Mouse (Mus musculus): ENCODE measurements around the gene Fam207a. TPM values are rescaled to one million over a fixed set of nuclear protein-coding genes. Genes with fewer than 3 reads are reported as not detected.

The Fam207a gene
- polyA plus RNA-seq, 1 experiment from 2014 or later, result 24.5 TPM

DNA sequence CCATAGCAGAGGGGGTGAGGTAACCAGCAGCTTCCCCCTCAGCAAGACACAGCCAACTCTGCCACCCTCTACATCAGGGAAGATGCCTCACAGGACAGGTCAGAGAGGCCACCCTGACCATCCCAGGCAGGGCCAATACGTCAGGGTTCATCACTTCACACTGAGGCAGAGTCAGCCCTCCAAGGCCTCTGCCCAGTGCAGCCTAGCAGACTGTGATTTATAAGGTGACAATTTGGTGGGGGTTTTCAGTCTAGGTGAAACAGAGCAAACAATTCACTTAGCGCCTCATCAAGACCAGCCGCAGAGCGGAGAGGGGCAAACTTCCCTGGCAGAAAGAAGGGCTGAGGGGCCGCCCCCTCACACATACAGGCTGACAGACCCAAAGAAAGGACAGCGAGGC is 17.3 kb downstream of the Fam207a start:
- no peak for ATAC-seq (replicated peaks; ENCODE audit: extremely low read depth, insufficient read depth, low FRiP score)
- H3K27ac ChIP-seq (ENCODE audit: low read length), result no peak overlapping the region
- no peak overlapping the region for H3K9ac ChIP-seq (ENCODE audit: low read length)
- no peaks in the 10 kb centered on the region for H3K27me3 ChIP-seq (ENCODE audit: control insufficient read depth, insufficient read depth, low read length)
- 79% methylated on average over 6 of the region's 6 CpGs for WGBS
- H3K4me1 ChIP-seq (ENCODE audit: control insufficient read depth, insufficient read depth, low read length), result 0 out of 2 replicates have a peak, but pooled peaks cover 2% of the 10 kb centered on the region
- no peak overlapping the region for H3K4me3 ChIP-seq (ENCODE audit: low read length)
- H3K36me3 ChIP-seq (ENCODE audit: control insufficient read depth, insufficient read depth), result peaks cover 11% of the 10 kb centered on the region; the same call in 1 of the 2 replicates
- no peaks in the 10 kb centered on the region for H3K9me3 ChIP-seq (replicated peaks; ENCODE audit: control insufficient read depth, low read length)
- H3K4me2 ChIP-seq (ENCODE audit: low read depth, low read length), result no peak overlapping the region

DNA sequence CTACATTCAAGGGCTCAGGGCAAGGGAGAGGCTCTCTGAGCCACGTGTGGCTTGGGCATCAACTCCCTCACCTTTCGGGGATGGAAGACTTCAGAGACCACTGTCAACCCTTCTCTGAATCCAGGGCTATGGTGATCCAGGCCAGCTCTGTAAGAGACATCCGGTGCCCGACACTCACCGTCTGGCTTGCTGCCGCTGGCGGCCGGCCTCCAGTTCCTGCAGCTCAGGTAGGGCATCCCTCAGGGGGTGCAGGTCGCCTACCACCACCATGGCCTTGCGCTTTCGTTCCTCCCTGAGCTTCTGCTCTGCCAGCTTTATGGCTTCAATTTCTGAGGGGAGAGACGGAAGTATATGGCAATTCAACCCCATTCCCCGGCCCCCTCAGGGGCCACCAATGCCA is 18.4 kb downstream of the Fam207a start:
- H3K4me2 ChIP-seq (ENCODE audit: low read depth, low read length), result no peak overlapping the region
- WGBS, result 95% methylated on average over 13 of the region's 13 CpGs
- H3K9me3 ChIP-seq (replicated peaks; ENCODE audit: control insufficient read depth, low read length), result no peaks in the 10 kb centered on the region
- no peak for ATAC-seq (replicated peaks; ENCODE audit: extremely low read depth, insufficient read depth, low FRiP score)
- H3K27ac ChIP-seq (ENCODE audit: low read length), result no peak overlapping the region
- H3K9ac ChIP-seq (ENCODE audit: low read length), result no peak overlapping the region
- H3K4me3 ChIP-seq (ENCODE audit: low read length), result no peak overlapping the region
- H3K36me3 ChIP-seq (ENCODE audit: control insufficient read depth, insufficient read depth), result peaks cover 18% of the 10 kb centered on the region; the same call in 1 of the 2 replicates
- no peaks in the 10 kb centered on the region for H3K27me3 ChIP-seq (ENCODE audit: control insufficient read depth, insufficient read depth, low read length)
- H3K4me1 ChIP-seq (ENCODE audit: control insufficient read depth, insufficient read depth, low read length), result 0 out of 2 replicates have a peak, but pooled peaks cover 2% of the 10 kb centered on the region

DNA sequence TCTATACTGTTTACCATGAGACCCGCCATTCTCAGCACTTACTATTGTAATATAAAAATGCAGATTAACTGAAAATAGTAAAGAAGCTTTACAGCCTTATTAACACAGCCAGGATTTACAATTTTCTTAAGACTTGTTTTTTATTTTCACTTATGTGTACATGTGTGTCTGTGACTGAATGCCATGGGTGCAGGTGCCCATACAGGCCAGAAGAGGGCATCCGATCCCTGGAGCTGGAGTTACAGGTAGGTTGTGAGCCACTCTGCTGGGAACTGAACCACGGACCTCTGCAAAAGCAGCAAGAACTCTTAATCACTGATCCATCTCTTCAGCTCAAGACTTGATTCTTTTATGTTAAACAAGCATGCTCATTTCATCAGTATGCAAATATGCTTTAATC is 22.7 kb downstream of the Fam207a start:
- Histone ChIP-seq H3K9me3 (replicated peaks; ENCODE audit: control insufficient read depth, low read length) (no peaks in the 10 kb centered on the region), H3K36me3 (ENCODE audit: control insufficient read depth, insufficient read depth) (peaks cover 42% of the 10 kb centered on the region), H3K4me3 (ENCODE audit: low read length) (no peak overlapping the region), H3K9ac (ENCODE audit: low read length) (no peak overlapping the region), H3K4me1 (ENCODE audit: control insufficient read depth, insufficient read depth, low read length) (no peaks in the 10 kb centered on the region), H3K27ac (ENCODE audit: low read length) (no peak overlapping the region), H3K4me2 (ENCODE audit: low read depth, low read length) (no peak overlapping the region), H3K27me3 (ENCODE audit: control insufficient read depth, insufficient read depth, low read length) (no peaks in the 10 kb centered on the region)
- no peak for ATAC-seq (replicated peaks; ENCODE audit: extremely low read depth, insufficient read depth, low FRiP score)
- WGBS, result 96% methylated on average over 3 of the region's 3 CpGs

DNA sequence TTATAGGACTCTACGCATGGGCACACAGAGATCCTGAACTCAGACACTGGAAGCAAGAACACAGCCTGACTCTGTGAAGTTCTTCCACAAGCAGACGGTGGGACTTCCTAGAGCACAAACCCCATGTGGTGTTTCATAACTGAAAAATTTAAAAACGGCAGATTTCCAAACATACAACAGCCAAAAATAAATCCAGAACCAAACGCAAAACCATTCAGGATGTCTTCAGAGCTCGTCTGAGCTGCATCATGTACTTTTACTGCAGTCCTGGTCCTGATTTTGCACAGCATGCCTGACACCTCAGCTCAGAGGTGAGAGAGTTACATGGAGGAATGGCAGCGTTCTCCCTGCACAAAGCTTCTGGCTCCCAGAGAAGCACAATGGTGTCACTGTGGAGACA is 24.0 kb downstream of the Fam207a start:
- H3K9ac ChIP-seq (ENCODE audit: low read length), result no peak overlapping the region
- no peaks in the 10 kb centered on the region for H3K9me3 ChIP-seq (replicated peaks; ENCODE audit: control insufficient read depth, low read length)
- no peak overlapping the region for H3K4me3 ChIP-seq (ENCODE audit: low read length)
- no peak for ATAC-seq (replicated peaks; ENCODE audit: extremely low read depth, insufficient read depth, low FRiP score)
- H3K27me3 ChIP-seq (ENCODE audit: control insufficient read depth, insufficient read depth, low read length), result no peaks in the 10 kb centered on the region
- no peak overlapping the region for H3K4me2 ChIP-seq (ENCODE audit: low read depth, low read length)
- no peaks in the 10 kb centered on the region for H3K4me1 ChIP-seq (ENCODE audit: control insufficient read depth, insufficient read depth, low read length)
- H3K36me3 ChIP-seq (ENCODE audit: control insufficient read depth, insufficient read depth), result peaks cover 49% of the 10 kb centered on the region
- WGBS, result 88% methylated on average over 6 of the region's 6 CpGs
- no peak overlapping the region for H3K27ac ChIP-seq (ENCODE audit: low read length)

DNA sequence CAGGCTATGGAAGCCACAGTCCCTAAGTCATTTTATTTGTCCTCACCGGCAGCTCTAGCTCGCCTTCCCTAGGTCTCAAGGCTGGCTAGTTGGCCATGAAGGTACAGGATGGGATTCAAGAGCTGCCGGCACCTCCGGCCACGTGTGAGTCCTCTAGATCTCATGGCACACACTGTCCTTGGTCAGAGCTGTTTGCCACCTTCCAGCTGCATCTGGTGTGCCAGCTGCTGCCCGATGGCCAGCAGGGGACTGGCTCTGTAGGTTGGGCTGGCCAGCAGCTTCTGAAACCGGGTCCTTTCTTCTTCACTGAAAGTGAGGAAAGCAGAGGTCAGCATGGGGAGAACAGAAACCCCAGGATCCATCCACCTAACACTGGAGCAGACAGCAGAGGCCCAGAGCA is 27.4 kb downstream of the Fam207a start:
- 94% methylated on average over 7 of the region's 7 CpGs for WGBS
- no peak overlapping the region for H3K4me3 ChIP-seq (ENCODE audit: low read length)
- H3K36me3 ChIP-seq (ENCODE audit: control insufficient read depth, insufficient read depth), result peaks cover 43% of the 10 kb centered on the region
- peaks cover 17% of the 10 kb centered on the region for H3K4me1 ChIP-seq (ENCODE audit: control insufficient read depth, insufficient read depth, low read length)
- ATAC-seq (replicated peaks; ENCODE audit: extremely low read depth, insufficient read depth, low FRiP score), result no peak
- no peaks in the 10 kb centered on the region for H3K27me3 ChIP-seq (ENCODE audit: control insufficient read depth, insufficient read depth, low read length)
- no peak overlapping the region for H3K4me2 ChIP-seq (ENCODE audit: low read depth, low read length)
- H3K9me3 ChIP-seq (replicated peaks; ENCODE audit: control insufficient read depth, low read length), result no peaks in the 10 kb centered on the region
- no peak overlapping the region for H3K27ac ChIP-seq (ENCODE audit: low read length)
- H3K9ac ChIP-seq (ENCODE audit: low read length), result no peak overlapping the region

DNA sequence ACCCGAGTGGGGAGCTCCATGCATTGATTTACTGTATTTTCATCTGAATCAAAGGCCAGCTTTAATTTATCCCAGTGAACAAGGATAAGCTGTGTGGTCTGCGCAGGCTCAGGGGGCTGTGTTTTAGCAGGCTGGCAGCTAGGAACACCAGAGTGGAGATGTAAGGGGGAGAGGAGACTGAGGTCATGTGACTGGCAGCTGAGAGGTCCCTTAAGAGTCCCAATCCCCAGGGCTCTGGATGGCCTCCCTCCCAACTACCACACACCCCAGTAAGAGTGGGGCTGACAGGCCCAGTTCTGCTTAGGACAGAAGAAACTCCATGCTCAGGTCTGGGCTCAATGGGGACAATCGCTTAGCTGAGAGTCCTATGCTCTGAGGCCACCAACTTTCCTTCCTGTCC is 29.8 kb downstream of the Fam207a start:
- Histone ChIP-seq H3K4me1 (ENCODE audit: control insufficient read depth, insufficient read depth, low read length) (peaks cover 24% of the 10 kb centered on the region), H3K4me2 (ENCODE audit: low read depth, low read length) (no peak overlapping the region), H3K36me3 (ENCODE audit: control insufficient read depth, insufficient read depth) (peaks cover 36% of the 10 kb centered on the region), H3K27me3 (ENCODE audit: control insufficient read depth, insufficient read depth, low read length) (no peaks in the 10 kb centered on the region), H3K27ac (ENCODE audit: low read length) (no peak overlapping the region), H3K9me3 (replicated peaks; ENCODE audit: control insufficient read depth, low read length) (no peaks in the 10 kb centered on the region), H3K4me3 (ENCODE audit: low read length) (no peak overlapping the region), H3K9ac (ENCODE audit: low read length) (no peak overlapping the region)
- no peak for ATAC-seq (replicated peaks; ENCODE audit: extremely low read depth, insufficient read depth, low FRiP score)
- 85% methylated on average over 3 of the region's 3 CpGs for WGBS

DNA sequence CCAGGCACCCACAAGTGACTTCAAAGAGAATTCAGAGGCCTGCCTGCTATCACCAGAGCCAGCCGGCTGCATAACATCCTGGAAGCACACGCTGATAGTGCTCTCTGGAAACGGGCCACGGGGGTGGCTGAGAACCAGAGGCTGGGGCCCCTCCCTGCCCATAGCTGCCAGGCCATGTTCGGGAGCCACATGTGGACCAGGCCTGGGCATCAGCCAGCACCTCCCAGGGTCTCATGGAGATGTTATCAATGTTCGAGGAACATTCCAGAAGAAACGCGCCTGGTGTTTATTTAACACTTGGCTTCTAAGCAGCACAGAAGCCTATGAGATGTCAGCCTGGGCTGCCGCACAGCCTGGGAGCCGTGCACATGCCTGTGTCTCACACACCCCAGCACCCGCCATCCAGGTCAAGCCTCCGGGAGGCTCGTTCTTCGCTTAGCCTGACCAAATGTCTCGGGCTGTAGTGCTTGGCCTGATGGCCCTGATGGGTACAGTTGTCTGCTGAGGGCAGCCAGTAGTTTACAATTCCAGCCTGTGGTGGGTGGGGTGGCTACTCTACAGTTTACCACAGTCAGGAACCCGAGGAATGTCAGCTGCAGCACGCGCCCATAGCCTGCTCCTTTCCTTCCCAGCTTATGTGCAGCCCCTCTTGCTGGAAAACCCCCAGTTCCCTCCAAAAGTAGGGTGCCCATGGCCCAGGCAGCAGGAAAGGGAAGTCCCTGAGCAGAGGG is 31.2 kb downstream of the Fam207a start:
- Histone ChIP-seq H3K4me2 (ENCODE audit: low read depth, low read length) (peak overlapping the region; percentile 36), H3K4me3 (ENCODE audit: low read length) (no peak overlapping the region), H3K27me3 (ENCODE audit: control insufficient read depth, insufficient read depth, low read length) (no peaks in the 10 kb centered on the region), H3K9ac (ENCODE audit: low read length) (peak overlapping the region; percentile 51), H3K9me3 (replicated peaks; ENCODE audit: control insufficient read depth, low read length) (no peaks in the 10 kb centered on the region), H3K27ac (ENCODE audit: low read length) (peak overlapping the region; percentile 89), H3K4me1 (ENCODE audit: control insufficient read depth, insufficient read depth, low read length) (peaks cover 24% of the 10 kb centered on the region), H3K36me3 (ENCODE audit: control insufficient read depth, insufficient read depth) (peaks cover 26% of the 10 kb centered on the region)
- WGBS, result 7% methylated on average over 18 of the region's 18 CpGs
- peak; percentile 85 for ATAC-seq (replicated peaks; ENCODE audit: extremely low read depth, insufficient read depth, low FRiP score)

DNA sequence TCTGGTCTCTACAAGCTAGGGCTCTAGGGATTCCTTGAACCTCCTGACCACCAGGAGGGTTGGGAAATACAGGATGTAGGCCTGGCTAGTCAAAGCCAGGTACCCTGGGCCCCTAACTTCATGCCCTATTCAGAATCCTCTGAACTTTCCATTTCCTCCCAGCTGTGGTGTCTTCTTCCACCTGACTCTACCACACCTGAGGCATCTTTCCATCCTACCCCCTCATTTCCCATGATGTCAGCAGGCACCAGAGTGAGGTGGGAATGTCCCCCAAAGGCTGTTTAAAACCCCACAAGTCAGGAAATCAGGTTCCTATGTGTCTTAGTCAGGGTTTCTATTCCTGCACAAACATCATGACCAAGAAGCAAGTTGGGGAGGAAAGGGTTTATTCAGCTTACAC is 33.8 kb downstream of the Fam207a start:
- H3K4me2 ChIP-seq (ENCODE audit: low read depth, low read length), result no peak overlapping the region
- H3K36me3 ChIP-seq (ENCODE audit: control insufficient read depth, insufficient read depth), result peaks cover 4% of the 10 kb centered on the region; the same call in 1 of the 2 replicates
- ATAC-seq (replicated peaks; ENCODE audit: extremely low read depth, insufficient read depth, low FRiP score), result no peak
- H3K4me3 ChIP-seq (ENCODE audit: low read length), result no peak overlapping the region
- H3K4me1 ChIP-seq (ENCODE audit: control insufficient read depth, insufficient read depth, low read length), result peaks cover 24% of the 10 kb centered on the region
- H3K27ac ChIP-seq (ENCODE audit: low read length), result no peak overlapping the region
- H3K9ac ChIP-seq (ENCODE audit: low read length), result no peak overlapping the region
- no peaks in the 10 kb centered on the region for H3K9me3 ChIP-seq (replicated peaks; ENCODE audit: control insufficient read depth, low read length)
- no peaks in the 10 kb centered on the region for H3K27me3 ChIP-seq (ENCODE audit: control insufficient read depth, insufficient read depth, low read length)

DNA sequence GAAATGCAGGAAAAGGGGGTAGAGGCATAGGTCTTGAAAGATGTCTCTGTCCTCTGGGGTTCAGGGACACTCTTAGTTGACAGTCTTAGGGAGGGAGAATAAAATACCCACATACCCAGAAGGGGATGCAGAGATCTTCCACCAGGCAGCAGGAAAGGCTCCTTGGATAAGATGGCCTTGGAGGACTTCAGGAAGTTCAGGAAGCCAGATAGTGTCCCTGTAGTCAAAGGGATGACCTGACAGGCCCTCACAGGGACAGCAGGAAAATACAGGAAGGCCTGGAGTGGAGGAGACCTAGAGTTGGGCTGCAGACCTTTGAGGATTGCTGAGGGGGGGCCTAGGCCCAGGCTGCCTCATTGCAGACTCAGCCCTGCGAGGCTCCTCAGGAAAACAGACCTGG is 35.6 kb downstream of the Fam207a start:
- no peak for ATAC-seq (replicated peaks; ENCODE audit: extremely low read depth, insufficient read depth, low FRiP score)
- no peaks in the 10 kb centered on the region for H3K27me3 ChIP-seq (ENCODE audit: control insufficient read depth, insufficient read depth, low read length)
- no peak overlapping the region for H3K4me3 ChIP-seq (ENCODE audit: low read length)
- H3K36me3 ChIP-seq (ENCODE audit: control insufficient read depth, insufficient read depth), result no peaks in the 10 kb centered on the region
- no peak overlapping the region for H3K27ac ChIP-seq (ENCODE audit: low read length)
- no peak overlapping the region for H3K4me2 ChIP-seq (ENCODE audit: low read depth, low read length)
- H3K4me1 ChIP-seq (ENCODE audit: control insufficient read depth, insufficient read depth, low read length), result peaks cover 24% of the 10 kb centered on the region
- H3K9me3 ChIP-seq (replicated peaks; ENCODE audit: control insufficient read depth, low read length), result no peaks in the 10 kb centered on the region
- no peak overlapping the region for H3K9ac ChIP-seq (ENCODE audit: low read length)
- 71% methylated on average over 1 of the region's 1 CpGs for WGBS

All from heart, embryonic 16.5 days (tissue).